Mouse (Mus musculus): Measurements from ENCODE around the gene Cecr2.
"Not testable (repeated sequence)": the region's sequence is repeated elsewhere in the genome, so short reads cannot be mapped to it uniquely, and the experiment has no call there.

Gene Cecr2

DNA sequence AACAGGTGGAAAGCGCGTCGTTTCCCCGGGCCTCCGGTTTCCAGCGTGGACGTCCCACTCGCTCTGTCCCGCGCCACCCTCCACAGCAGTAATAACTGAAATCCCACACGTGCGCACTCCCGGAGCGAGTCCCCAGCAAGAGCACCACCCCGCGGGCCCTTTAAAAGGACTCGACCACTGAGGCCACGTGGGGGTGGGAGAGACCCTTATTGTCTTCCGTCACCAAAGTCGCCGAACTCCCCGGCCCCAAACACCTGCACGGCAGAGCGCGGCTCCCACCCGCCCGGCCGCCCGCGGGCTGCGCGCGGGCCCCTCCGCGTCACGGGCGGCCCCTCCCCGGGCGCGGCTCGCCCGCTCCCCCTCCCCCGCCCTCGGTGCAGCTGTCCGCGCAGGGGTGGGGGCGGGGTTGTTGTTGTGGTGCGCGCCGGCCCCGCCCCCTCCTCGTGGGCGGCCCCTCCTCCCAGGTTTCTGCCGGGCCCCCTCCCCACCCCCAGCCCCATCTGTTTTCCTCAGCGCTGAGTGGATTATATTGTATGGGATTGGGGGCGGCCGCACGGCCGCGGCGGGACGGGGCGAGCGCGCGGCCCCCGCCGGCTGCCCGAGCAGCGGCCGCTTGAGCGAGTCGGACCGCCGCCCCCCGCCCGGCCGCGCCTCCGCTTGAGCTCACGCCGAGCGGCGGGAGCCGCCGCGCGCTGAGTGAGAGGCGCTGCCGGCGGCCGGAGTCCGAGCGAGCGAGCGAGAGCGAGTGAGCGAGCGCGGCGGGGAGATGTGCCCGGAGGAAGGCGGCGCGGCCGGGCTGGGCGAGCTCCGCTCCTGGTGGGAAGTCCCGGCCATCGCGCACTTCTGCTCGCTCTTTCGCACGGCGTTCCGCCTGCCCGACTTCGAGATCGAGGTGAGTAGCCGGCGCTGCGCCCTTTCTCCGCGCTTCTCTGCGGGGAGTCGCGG, at the start of gene Cecr2:
TSS of gene Cecr2 (plus strand) at position 554 of the 945 bp plus-strand sequence.
- DNase-seq (ENCODE audit: low spot score in 2 of 2), result peak; percentile 31 to 46

DNA sequence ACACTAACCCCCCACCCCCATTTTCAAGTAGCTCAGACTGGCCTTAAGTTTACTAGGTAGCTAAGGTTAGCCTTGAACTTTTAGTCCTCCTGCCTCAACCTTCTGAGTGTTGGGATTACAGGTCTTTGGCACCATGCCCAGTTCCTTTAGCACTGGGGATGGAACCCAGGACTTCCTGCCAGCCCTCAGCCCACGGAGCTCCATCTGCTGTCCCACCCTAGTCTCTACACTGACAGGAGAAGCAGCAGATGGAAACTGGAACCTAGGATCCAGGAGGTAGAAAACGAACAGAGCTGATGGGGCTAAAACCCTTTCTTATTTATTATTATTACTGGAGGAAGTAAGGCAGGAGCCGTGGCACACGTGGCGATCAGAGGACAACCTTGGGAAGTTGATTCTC, 48.6 kb upstream of the Cecr2 start:
- DNase-seq (ENCODE audit: low spot score in 2 of 2), result no peak

DNA sequence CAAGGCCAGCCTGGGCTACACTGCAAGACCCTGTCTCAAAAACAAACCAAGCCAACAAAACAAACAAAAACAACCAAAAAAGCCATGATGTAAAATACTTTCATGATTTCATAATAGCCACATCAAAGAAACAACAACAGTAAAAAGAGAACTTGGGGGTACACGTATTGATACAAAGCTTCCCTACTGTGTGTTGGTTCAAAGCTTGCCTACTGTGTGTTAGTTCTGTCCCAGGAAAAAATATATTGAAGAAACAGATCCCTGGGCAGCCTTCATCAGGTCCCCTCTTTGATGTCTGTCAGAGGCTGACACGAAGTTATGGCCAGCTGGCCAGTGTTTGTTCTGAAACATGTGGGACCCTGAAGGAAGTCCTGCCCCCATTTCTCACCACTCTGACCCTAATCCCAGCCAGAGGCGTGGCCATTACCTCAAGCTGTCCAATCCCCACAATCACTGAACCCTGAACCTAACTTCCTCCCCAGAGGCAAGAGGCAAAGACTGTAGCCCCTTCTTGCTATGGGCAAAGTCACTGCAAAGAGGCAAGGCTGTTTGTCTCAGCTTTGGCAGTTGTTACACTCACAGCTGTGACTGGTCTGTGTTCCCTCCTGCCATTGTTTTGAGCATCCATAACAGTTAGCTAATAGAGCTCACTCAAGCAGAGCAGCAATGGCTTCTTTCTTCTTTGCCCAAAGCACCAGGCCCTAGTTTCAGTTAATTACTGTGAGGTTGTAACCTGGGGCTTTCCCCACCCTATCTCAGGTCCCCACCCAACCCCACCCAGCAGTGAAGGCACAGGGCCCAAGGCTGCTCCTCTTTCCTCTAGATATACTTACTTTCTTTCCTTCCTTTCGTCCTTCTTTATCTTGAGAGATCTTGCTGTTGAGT, 47.4 kb upstream of the Cecr2 start:
- DNase-seq (ENCODE audit: low spot score in 2 of 2), result no peak

DNA sequence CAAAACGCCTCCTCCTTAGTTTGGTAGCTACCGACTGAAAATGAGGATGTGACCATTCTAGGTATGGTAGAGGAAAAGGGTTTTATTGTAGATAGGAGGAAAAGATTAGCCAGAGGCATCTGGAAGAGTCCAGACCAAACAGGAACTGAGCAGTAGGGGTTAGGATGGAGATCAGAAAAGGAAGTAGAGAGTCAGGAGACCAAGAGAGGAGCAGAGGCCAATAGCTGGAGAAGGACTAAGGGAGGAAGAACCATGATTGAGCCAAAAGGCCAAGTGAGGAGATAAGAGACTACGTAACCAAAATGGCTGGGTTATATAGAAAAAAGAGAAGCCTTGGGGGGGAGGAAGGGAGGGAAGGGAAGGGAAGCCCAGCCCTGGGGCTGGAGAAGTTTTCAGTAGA, 46.0 kb upstream of the Cecr2 start:
- DNase-seq (ENCODE audit: low spot score in 2 of 2), result no peak

DNA sequence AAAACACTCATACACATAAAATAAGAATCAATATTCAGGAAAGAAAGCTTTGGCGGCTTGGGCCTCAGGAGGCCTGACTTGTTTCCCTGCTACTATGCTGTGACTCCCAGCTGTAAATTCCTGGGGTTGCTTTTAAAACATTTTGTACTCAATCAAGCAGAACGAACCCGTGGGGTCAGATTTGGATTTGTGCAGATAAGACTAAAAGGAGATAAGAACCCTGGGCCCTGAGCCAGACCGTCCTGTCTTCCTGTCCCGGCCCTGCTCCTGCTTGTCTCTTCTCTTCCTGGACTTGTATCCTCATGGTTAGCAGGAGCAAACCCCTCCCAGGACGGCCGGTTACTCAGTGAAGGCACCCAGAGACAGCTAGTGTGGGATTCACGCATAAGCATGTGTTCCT, 41.1 kb upstream of the Cecr2 start:
- no peak for DNase-seq (ENCODE audit: low spot score in 2 of 2)

DNA sequence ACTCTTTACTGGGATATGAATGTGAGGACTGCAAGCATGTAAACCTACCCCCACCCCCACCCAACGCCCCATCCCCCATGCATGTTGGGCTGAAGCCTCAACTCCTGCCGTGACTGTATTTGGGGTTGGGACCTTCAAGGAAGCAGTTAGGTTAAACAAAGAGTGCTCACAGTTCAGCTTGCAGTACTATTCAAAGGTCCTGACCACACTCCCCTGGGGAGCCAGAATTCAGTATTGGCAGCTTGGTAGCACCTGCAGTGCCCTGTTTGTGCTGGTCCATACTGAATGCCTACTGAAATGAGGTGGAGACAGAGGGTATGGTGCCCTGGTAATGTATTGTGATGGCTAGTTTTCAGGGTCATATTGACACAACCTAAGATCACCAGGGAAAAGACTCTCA, 39.1 kb upstream of the Cecr2 start:
- DNase-seq (ENCODE audit: low spot score in 2 of 2), result no peak

DNA sequence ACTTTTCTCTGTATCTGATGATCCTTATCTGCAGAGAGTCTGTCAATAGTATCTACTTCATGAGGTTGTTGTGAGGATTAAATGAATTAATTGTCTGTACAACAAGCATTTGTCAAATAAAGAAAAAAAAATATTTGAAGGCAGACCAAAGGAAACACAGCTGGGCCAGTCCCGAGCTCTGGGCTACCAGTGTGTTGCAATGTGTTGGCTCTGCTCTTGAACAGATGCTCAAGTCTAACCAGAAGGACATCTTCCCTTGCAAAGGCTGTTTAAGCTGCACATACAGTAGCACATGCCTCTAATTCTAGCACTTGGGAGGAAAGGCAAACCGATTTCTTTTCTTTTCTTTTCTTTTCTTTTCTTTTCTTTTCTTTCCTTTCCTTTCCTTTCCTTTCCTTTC, 37.2 kb upstream of the Cecr2 start:
- DNase-seq (ENCODE audit: low spot score in 2 of 2), result no peak

DNA sequence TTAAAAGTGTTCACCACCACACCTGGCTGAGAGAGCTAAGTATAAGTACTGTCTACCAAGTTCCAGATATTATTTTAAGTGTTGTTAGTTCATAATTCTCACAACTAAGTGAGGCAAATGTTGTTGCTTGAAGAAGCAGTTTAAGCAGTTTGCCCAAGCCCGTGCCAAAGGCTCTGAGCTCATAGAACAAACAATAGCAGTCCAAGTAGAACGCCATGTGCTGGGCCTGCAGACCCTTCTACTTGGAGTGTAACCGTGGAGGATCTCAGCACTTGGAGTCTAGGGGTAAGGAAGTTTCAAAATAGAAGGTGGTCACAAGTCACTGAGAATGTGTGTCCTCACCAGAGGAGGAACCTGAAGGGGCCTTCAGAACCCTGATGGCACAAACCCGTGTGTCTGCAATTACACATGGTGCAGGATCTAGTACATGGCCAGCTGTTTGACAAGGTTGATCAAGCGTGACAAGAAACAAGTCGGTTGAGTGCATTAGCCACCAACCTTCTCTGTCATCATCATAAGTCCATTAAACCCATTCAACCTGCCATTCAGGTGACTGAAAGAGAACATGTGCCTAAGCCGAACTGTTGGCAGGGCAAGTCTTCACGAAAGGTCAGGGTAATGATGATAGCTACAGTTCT, 30.7 kb upstream of the Cecr2 start:
- no peak for DNase-seq (ENCODE audit: low spot score in 2 of 2)

DNA sequence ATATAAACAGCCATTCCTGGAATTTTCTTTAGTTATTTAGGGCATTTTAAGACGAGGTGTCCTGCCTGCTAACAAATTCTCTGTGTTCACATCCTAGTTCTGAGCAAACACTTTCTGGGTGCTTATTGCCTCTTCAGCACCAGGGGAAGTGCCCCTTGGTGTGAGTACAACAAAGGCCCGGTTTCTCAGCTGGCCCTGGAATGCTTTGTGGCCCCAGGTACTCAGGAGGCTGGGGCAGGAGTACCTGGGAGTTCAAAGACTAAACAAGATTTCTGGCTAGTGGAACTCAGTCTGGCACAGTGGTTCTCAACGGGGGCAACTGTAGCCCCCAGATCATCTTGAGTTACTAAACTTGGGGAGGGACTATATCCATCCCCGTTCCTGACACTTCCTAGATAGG, 26.6 kb upstream of the Cecr2 start:
- no peak for DNase-seq (ENCODE audit: low spot score in 2 of 2)

DNA sequence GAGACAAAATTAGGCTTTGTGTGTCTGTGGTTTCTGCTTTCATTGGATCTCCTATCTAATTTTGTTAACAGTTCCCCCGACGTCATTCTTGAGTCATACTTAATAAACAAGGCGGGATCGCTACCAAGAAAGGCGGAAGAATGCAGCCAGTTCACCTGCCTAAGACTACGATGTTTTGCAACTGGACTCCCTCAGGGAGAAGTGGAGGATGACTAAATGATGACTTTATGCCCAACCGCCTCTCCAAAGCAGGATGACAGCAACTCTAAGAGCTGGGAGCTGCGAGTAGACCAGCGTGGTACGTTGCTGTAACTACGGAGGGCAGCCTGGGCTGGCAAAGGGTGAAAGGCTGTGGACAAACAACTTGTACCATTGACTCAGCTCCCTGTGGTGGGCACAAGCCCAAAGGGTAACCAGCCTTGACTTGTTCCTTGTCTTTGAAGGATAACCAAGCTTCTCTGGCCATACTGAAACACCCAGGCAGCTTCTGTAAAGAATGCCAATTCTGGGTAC, 24.2 kb upstream of the Cecr2 start:
- no peak for DNase-seq (ENCODE audit: low spot score in 2 of 2)

DNA sequence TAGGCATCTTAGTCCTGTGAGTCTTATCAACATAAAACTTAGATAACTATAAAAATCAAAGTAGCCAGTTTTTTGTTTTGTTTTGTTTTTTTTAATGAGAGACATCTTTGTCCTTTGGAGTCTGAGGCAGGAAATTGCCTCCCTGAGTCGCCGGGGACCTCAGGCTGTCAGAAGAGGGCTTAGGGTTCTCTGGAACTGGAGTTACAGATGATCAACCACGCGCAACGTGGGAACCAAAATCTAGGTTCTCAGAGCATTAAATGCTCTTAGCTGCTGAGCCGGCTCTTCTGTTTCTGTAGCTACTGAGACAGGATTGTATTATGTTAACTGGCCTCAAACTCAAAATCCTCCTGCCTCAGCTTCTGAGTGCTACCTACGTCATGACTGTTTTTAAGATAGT, 22.4 kb upstream of the Cecr2 start:
- DNase-seq (ENCODE audit: low spot score in 2 of 2), result no peak

DNA sequence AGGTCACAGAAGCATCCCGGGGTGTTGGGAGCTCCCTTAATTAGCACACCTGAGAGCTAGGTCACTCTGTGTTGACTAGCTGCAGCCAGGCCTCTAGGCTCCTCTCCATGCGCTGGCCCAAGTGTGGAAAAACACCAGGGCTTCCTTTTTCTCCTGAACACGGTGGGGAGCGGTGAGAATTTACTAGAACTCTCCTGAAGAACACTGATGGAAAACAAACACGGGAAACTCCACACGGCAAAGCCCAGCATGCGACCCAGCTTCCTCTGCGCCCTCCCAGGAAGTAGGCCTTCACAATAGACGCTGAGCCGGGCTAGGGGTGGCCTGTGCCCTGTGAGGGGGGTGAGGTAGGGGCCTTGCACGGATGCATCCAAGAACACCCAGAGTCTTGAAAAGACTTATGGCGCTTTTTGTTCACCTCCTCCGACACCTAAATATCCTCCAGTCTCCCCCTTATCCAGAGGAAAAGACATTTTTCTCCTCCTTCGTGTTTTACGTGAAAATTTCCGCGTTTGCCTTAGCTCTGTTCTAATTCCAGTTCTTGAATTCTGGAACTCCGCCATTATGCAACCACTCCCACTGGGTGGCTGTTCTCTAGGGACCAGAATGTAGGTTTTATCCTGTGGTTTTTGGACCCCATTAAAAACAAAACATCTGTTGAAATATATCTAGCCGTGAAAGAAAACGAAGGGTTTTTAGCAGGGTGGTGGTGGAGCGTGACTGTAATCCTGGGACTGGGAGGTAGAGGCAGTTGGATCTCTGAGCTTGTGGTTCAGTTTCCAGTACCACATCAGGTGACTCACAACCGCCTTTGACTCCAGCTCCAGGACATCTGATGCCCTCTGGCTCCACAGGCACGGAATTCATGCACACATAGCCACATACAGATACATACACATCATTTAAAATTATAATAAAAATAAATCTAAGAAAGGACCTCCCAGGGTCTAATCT, 21.5 kb upstream of the Cecr2 start:
- no peak for DNase-seq (ENCODE audit: low spot score in 2 of 2)

DNA sequence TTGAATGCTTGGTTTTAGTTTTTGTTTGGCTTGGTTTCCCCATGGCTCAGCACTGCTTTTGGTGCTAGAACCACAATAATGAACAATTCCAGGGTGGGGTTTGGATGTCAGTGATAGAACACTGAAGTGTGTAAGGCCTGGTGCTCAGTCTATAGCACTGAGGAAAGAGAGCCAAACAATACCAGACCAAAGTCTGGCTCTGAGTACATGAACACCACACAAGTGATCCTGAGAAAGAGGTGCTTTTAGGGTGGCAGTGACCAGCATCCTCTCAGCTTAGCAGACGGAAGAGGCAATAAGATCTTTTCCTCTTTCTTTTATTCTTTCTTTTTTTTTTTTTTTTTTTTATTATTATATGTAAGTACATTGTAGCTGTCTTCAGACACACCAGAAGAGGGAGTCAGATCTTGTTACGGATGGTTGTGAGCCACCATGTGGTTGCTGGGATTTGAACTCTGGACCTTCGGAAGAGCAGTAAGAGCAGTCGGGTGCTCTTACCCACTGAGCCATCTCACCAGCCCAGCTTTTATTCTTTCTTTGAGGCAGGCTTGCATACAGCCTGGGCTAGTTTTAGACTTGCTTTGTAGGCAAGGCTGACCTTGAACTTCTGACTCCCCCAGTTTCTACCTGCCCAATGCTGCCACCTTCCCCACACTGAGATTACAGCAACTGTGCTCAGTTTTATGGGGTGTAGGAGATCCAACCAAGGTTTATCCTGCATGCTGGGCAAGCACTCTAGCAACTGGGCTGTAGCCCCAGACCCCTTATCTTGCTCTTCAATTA, 18.7 kb upstream of the Cecr2 start:
- not testable (repeated sequence) for DNase-seq (ENCODE audit: low spot score in 2 of 2)

DNA sequence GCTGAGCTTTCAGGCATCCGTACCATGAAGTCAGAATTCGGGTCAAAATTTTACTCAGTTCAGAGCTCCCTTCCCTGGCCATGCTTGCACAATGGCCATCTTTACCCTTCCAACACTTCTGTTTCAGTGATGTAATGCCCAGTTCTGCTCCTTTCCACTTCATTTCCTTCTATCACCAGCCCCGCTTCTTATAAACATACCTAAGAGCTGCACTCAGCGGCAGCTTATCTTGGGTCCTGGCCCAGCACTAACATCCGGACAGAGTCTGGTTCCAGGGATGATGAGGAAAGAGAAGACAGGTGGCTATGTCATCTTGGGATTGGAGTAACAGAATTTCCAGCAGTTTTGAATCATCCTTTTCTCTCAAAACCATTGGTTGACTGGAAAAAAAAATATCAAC, 18.0 kb upstream of the Cecr2 start:
- no peak for DNase-seq (ENCODE audit: low spot score in 2 of 2)

DNA sequence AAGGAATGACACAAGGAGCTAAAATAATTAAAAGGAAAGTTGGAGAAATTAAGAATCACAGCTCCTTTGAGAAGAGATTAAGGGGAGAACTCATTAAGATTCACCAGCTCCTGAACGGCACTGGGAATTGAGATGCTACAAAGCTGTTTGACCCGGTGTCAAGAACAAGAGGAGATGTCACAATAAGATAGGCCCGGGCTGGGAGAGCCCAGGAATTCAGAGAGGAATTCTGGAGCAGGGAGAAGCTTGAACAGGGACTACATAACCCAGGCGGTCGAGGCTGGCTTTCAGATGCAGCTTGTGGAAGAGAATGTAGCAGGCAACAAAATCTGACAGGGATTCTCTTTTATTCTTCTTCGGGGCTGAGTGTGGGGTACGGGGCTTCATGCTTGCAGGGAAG, 13.5 kb upstream of the Cecr2 start:
- DNase-seq (ENCODE audit: low spot score in 2 of 2), result no peak

DNA sequence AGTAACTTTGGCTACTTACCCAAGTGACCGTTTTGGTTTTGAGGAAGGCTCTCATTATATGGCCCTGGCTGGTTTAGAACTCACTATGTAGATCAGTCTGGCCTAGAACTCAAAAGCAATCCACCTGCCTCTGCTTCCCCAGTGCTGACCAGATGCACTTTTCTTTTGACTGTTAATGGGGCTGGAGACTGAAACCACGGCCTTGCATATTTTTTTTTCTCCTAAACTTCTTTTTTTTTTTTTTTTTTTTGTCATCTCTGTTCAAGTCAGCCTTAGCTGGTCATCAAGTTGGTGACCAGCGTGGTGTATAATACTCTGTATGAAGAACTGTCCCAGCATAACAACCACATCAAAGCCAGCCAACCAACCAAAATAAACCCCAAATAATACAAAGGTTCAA, 10.5 kb upstream of the Cecr2 start:
- DNase-seq (ENCODE audit: low spot score in 2 of 2), result no peak

DNA sequence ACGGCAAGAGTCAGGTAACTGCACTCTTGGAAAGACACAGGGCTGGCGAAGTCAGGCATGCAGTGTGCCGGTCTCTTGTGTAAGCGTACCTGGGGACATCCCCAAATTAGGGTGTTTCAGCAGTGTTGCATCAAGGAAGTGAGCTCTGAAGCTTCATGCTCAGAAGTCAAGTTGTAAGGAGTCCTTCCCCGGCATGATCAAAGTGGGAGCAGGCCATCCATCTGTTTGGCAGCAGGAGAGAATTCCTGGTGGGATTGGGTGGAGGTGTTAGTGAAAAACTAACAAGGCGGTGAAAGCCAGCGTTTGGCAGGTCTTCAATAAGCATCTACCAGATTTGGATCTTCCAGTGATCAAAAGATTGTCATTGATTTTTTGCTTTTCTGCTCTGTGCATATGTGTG, 7.3 kb upstream of the Cecr2 start:
- DNase-seq (ENCODE audit: low spot score in 2 of 2), result no peak

DNA sequence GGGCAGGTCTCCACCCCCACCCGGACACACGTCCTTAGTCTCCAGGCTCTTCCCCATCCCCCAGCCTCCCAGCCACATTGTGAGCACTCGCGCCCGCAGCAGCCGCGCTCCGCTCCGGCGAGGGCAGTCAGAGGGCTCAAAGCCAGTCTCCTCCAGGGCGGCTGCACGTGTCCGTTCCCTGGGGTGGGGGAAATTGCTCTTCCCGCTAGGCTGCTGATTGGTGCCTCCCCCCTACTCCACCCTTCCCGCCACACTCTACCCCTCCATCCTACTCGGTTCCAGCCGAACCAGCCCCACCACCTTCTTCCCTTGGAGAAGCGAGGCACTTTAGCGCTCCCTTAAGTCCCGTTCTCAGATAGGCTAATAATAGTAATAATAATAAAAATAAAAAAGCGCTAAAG, 754 bp upstream of the Cecr2 start:
- peak in 1 of 2 experiments; percentile 10 for DNase-seq (ENCODE audit: low spot score in 2 of 2)

DNA sequence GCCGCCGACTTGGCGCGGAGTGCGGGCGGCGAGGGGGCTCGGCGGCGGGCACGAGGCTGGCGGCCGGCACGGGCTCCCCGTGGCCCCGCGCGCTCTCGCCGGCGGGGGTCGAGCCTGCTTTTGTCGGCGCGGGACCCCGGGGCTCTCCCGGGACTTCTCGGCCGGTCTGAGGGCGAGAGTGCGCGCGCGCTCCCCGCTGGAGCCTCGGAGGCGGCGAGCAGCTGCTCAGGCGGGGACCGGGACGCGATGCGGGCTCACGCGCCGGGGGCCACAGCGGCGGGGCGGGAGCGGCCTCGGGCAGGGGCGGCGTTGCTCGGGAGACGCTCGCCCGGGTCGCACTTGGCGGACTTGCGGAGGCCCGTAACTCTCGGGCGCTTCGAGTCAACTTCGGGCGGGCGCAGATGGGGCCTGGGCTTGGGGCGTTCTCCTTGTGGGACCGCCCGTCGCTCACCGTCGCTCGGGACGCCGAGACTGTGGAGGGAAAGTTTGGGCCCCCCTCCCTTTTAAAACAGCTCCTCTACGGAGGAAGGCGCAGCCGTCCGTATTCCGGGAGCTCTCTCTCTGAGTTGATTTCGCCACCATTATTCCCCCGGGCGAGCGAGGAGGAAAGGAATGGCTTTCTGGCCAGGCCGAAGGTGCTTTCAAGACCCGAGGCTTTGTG, 722 bp downstream of the Cecr2 start:
- DNase-seq (ENCODE audit: low spot score in 2 of 2), result peak in 1 of 2 experiments; percentile 12

DNA sequence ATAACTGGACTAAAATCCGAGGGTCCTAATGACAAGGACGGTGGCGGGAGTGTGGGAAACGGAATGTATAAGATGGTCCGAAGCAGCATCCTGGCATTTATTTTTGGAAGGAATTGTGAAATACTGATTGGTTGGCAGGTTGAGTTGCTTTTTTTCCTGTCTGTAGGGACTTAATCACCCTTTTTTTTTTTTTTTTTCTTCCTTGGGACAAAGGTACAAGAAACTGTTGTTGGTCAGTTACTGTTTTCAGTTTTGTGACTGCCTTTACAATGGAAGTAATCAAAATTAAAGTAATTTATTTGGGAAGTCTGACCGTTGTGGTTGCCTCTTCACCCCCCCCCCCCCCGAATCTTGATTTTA, 1.2 kb downstream of the Cecr2 start:
- DNase-seq (ENCODE audit: low spot score in 2 of 2), result no peak
